Mouse (Mus musculus): ENCODE measurements at regions not wholly inside any gene's neighbourhood (a gene's known extent, or its start where the extent isn't known, plus 50 kb on each side); places are given as distances from the start of the nearest gene placed in this dataset.

GRCm38 (mm10) chr11:19118258-19118657 is 99.5 kb upstream of the Meis1 start:
- H3K9me3 ChIP-seq = no peaks in the 10 kb centered on the region
- H3K4me3 ChIP-seq = no peak overlapping the region
- no peak overlapping the region for H3K9ac ChIP-seq
- no peak overlapping the region for H3K4me2 ChIP-seq
- peaks cover 12% of the 10 kb centered on the region; the same call in 1 of the 2 replicates for H3K4me1 ChIP-seq (replicated peaks)
- H3K27me3 ChIP-seq = no peaks in the 10 kb centered on the region
- no peak for ATAC-seq (ENCODE audit: low FRiP score)
- H3K27ac ChIP-seq = 0 out of 2 replicates have a peak overlapping the region, but pooled peaks have one; percentile 3
- WGBS = 48% methylated on average over 4 of the region's 4 CpGs
- no peaks in the 10 kb centered on the region for H3K36me3 ChIP-seq

- H3K4me2 ChIP-seq = no peak overlapping the region
- 73% methylated on average over 8 of the region's 8 CpGs for WGBS
- no peak overlapping the region for H3K4me3 ChIP-seq
- peak overlapping the region; percentile 46; the same call in 1 of the 2 replicates for H3K27ac ChIP-seq
- no peaks in the 10 kb centered on the region for H3K36me3 ChIP-seq
- H3K9ac ChIP-seq = no peak overlapping the region
- peaks cover 12% of the 10 kb centered on the region; the same call in 1 of the 2 replicates for H3K4me1 ChIP-seq (replicated peaks)
- ATAC-seq (ENCODE audit: low FRiP score) = no peak
- no peaks in the 10 kb centered on the region for H3K9me3 ChIP-seq
- no peaks in the 10 kb centered on the region for H3K27me3 ChIP-seq
Measured at GRCm38 (mm10) chr11:19119927-19120827, 101.4 kb upstream of the Meis1 start.

DNA sequence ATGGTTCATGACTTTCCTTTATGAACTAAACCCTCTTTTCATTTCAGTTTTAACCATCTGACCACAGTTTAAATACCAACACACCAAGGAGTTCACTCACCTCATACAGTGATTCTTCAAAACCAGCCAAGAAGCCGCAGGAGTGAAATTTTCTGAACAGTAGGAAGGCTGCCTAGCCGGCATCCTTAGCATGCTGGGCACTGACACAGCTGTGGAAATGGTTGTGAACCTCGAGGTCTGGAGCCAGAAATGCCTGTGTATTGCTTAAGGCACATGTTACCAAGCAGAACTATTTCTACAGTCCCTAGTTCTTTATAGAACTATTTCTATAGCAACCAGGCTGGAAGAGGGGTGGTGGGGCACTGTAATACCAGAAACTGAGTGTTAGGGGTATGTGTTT is 102.1 kb upstream of the Meis1 start:
- 56% methylated on average over 3 of the region's 3 CpGs for WGBS
- 0 out of 2 replicates have a peak, but pooled peaks have one; percentile 69 for ATAC-seq (ENCODE audit: low FRiP score)

GRCm38 (mm10) chr11:19135375-19136050 is 116.7 kb upstream of the Meis1 start:
- Histone ChIP-seq H3K9me3 (no peaks in the 10 kb centered on the region), H3K9ac (no peak overlapping the region), H3K4me3 (no peak overlapping the region), H3K27me3 (no peaks in the 10 kb centered on the region), H3K36me3 (no peaks in the 10 kb centered on the region), H3K27ac (no peak overlapping the region), H3K4me1 (replicated peaks) (peaks cover 9% of the 10 kb centered on the region), H3K4me2 (no peak overlapping the region)
- 59% methylated on average over 2 of the region's 2 CpGs for WGBS
- no peak for ATAC-seq (ENCODE audit: low FRiP score)

More for the DNA sequence above, 102.1 kb upstream of the Meis1 start:
- Histone ChIP-seq H3K36me3 (no peaks in the 10 kb centered on the region), H3K27me3 (no peaks in the 10 kb centered on the region), H3K27ac (peak overlapping the region; percentile 46; the same call in 1 of the 2 replicates), H3K4me1 (replicated peaks) (peaks cover 12% of the 10 kb centered on the region; the same call in 1 of the 2 replicates), H3K4me2 (no peak overlapping the region), H3K4me3 (no peak overlapping the region), H3K9me3 (no peaks in the 10 kb centered on the region), H3K9ac (no peak overlapping the region)

DNA sequence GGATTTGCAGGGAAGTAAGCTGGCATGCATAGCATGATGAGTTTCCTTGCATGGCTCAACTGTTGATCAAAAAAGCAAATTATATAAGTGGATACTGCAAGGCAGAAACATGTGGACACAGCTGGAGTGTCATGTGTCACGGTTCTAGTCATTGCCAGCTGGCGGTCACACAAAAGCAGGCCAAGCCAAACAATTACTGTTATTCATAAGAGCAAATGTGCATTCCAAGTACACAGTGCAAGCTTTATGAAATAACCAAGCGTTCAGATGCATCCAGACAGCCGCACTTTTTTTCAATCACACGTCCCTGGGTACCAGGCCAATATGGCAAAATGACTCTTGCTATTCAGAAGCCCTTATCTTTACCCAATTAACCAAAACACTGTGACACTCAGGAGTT is 119.6 kb upstream of the Meis1 start:
- Histone ChIP-seq H3K27me3 (no peaks in the 10 kb centered on the region), H3K27ac (no peak overlapping the region), H3K36me3 (no peaks in the 10 kb centered on the region), H3K9me3 (no peaks in the 10 kb centered on the region), H3K4me1 (replicated peaks) (peaks cover 9% of the 10 kb centered on the region), H3K4me3 (no peak overlapping the region), H3K9ac (no peak overlapping the region), H3K4me2 (no peak overlapping the region)
- ATAC-seq (ENCODE audit: low FRiP score) = 0 out of 2 replicates have a peak, but pooled peaks have one; percentile 39
- 46% methylated on average over 5 of the region's 5 CpGs for WGBS

GRCm38 (mm10) chr11:19138831-19139230 is 120.0 kb upstream of the Meis1 start:
- no peak overlapping the region for H3K4me2 ChIP-seq
- 70% methylated on average over 2 of the region's 2 CpGs for WGBS

DNA sequence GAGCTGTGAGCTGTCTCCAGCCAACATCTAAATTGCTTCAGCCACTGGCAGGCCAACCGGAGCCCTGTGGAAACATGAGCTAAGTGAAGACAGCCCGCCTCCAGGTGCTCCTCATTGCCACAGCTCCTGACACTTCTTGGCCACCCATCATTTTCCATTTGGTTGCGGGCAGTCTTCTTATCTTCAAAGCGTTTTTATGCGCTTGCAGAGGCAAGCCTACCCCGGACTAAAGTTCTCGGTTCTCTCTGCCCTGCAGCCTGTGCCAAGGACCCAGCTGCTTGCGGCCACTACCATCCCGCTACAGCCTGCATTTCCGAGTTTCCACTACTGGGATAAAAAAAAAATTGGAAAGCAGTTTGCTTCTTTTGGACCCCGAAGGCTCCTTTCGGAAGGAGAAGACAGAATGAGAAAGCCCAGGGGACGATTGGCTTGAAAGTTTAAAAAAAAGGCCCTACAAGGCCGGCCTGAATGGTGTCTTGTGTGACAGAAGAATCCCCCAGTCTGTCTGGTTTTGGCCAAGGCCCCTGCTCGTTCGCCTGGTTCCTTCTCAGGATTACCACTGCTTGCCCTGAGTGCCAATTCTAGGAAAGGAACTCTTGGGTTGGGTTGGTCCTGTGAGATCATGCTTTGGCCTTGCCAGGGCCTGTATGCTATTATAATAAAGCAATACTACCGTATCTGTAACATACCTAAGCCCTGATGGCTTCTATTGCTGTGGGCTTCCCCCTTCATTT is 124.6 kb upstream of the Meis1 start:
- Histone ChIP-seq H3K9me3 (no peaks in the 10 kb centered on the region), H3K36me3 (no peaks in the 10 kb centered on the region), H3K4me1 (replicated peaks) (peaks cover 8% of the 10 kb centered on the region), H3K27me3 (no peaks in the 10 kb centered on the region), H3K27ac (no peak overlapping the region), H3K4me2 (no peak overlapping the region), H3K4me3 (no peak overlapping the region), H3K9ac (no peak overlapping the region)
- no peak for ATAC-seq (ENCODE audit: low FRiP score)
- WGBS = 87% methylated on average over 17 of the region's 17 CpGs

More at GRCm38 (mm10) chr11:19138831-19139230, 120.0 kb upstream of the Meis1 start:
- no peaks in the 10 kb centered on the region for H3K9me3 ChIP-seq
- H3K4me3 ChIP-seq = no peak overlapping the region
- H3K27me3 ChIP-seq = no peaks in the 10 kb centered on the region
- ATAC-seq (ENCODE audit: low FRiP score) = no peak
- no peak overlapping the region for H3K27ac ChIP-seq
- H3K9ac ChIP-seq = no peak overlapping the region
- no peaks in the 10 kb centered on the region for H3K36me3 ChIP-seq
- peaks cover 9% of the 10 kb centered on the region for H3K4me1 ChIP-seq (replicated peaks)

DNA sequence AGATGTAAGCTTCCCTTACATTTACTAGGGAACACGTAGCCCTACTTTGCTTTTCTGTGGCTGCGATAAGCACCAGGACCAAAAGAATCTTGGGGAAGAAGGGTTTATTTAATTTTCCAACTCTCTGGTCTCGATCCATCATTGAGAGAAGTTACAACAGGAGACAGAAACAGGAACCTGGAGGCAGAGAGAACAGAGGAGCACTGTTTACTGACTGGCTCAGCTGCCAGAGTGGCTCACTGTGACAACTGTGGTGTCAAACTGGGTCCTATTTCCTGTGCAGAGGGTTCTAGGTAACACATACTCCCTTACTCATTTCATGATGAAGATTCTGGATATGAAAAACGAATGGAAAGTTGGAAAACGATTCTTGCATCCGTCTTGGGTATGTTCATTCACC is 125.7 kb upstream of the Meis1 start:
- ATAC-seq (ENCODE audit: low FRiP score) = no peak
- WGBS = 87% methylated on average over 6 of the region's 6 CpGs
- H3K9me3 ChIP-seq = no peaks in the 10 kb centered on the region
- H3K4me3 ChIP-seq = no peak overlapping the region
- no peak overlapping the region for H3K27ac ChIP-seq
- no peaks in the 10 kb centered on the region for H3K4me1 ChIP-seq (replicated peaks)
- H3K27me3 ChIP-seq = no peaks in the 10 kb centered on the region
- H3K4me2 ChIP-seq = no peak overlapping the region
- H3K9ac ChIP-seq = no peak overlapping the region
- no peaks in the 10 kb centered on the region for H3K36me3 ChIP-seq

DNA sequence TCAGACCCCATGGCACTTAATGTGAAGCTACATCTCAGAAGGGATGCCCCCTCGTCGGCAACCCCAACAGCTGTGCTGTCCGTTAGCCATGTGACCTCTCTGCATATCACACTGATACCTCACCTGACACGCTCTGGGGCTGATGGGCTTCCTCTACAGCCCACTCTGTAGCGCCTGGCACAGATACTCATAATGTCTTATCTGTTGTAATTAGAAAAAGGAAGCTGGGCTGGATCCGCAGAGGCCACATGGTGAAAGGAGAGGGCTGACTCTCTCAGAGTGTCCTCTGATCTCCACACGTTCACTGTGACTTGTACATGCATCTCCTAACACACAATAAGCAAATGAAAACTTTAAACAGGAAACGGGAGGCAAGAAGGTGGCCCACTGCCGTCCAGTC is 126.5 kb upstream of the Meis1 start:
- H3K27me3 ChIP-seq = no peaks in the 10 kb centered on the region
- H3K9me3 ChIP-seq = no peaks in the 10 kb centered on the region
- 89% methylated on average over 9 of the region's 9 CpGs for WGBS
- H3K9ac ChIP-seq = no peak overlapping the region
- no peak overlapping the region for H3K27ac ChIP-seq
- no peak for ATAC-seq (ENCODE audit: low FRiP score)
- no peak overlapping the region for H3K4me3 ChIP-seq
- H3K4me1 ChIP-seq (replicated peaks) = no peaks in the 10 kb centered on the region
- no peak overlapping the region for H3K4me2 ChIP-seq
- H3K36me3 ChIP-seq = no peaks in the 10 kb centered on the region

DNA sequence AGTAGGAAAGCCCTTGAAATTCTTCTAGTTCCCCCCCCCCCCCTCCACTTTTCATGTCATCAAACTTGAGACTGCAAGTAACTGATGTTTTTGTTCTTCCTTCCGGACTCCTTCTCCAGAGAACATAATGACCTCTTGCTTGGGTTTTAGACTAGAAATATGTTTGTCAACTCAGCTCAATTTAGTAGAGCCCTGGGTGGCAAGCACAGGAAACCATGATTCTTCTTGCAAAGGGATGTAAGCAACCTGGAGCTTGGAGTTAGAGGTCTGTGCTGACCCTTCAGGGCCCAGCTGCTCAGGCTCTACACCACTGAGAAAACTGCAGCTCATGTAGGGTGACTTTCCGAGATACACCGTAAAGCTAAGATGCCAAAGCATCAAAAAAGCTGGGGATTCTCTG is 127.2 kb upstream of the Meis1 start:
- H3K27me3 ChIP-seq = no peaks in the 10 kb centered on the region
- no peak for ATAC-seq (ENCODE audit: low FRiP score)
- H3K27ac ChIP-seq = no peak overlapping the region
- H3K9me3 ChIP-seq = no peaks in the 10 kb centered on the region
- no peak overlapping the region for H3K9ac ChIP-seq
- no peaks in the 10 kb centered on the region for H3K4me1 ChIP-seq (replicated peaks)
- no peak overlapping the region for H3K4me2 ChIP-seq
- H3K36me3 ChIP-seq = no peaks in the 10 kb centered on the region
- H3K4me3 ChIP-seq = no peak overlapping the region
- WGBS = 89% methylated on average over 3 of the region's 3 CpGs

- Histone ChIP-seq H3K27me3 (no peaks in the 10 kb centered on the region), H3K27ac (no peak overlapping the region), H3K4me3 (no peak overlapping the region), H3K9ac (no peak overlapping the region), H3K9me3 (no peaks in the 10 kb centered on the region), H3K4me2 (no peak overlapping the region), H3K4me1 (replicated peaks) (no peaks in the 10 kb centered on the region), H3K36me3 (no peaks in the 10 kb centered on the region)
- 68% methylated on average over 3 of the region's 3 CpGs for WGBS
- no peak for ATAC-seq (ENCODE audit: low FRiP score)
Measured at GRCm38 (mm10) chr11:19151026-19151425, 132.2 kb upstream of the Meis1 start.

DNA sequence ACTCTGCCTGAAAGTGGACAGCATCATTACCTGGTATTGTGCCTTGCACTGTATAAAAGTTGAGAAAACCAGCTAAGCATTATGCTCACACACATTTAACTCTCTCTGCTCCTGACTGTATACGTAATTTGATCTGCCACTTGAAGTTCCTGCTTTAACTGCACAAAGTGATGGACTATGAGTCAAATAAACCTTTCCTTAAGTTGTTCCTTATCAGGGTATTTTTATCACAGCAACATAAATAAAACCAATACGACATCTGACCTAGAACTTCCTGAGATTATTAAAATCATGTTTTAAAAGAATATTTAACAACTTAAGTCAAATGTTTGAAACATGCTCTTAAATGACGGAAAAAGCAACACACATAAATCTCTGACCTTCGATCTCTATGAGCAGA is 134.9 kb upstream of the Meis1 start:
- no peak overlapping the region for H3K4me2 ChIP-seq
- H3K36me3 ChIP-seq = no peaks in the 10 kb centered on the region
- WGBS = 86% methylated on average over 4 of the region's 4 CpGs
- no peak overlapping the region for H3K27ac ChIP-seq
- H3K4me1 ChIP-seq (replicated peaks) = no peaks in the 10 kb centered on the region
- H3K4me3 ChIP-seq = no peak overlapping the region
- no peaks in the 10 kb centered on the region for H3K9me3 ChIP-seq
- H3K27me3 ChIP-seq = no peaks in the 10 kb centered on the region
- no peak for ATAC-seq (ENCODE audit: low FRiP score)
- H3K9ac ChIP-seq = no peak overlapping the region
